Mouse (Mus musculus) myocyte (in vitro differentiated cells): Measurements from ENCODE around the gene Pacsin2.
"Not testable (repeated sequence)": the region's sequence is repeated elsewhere in the genome, so short reads cannot be mapped to it uniquely, and the experiment has no call there.

Experiments
- CEBPB ChIP-seq: IDR thresholded peaks from 2 replicates; pipeline ENCODE4 v1.6.1; 2011; ENCODE audit warnings: mild to moderate bottlenecking, moderate library complexity; ENCODE audit not compliant: poor library complexity, insufficient read depth, severe bottlenecking
- E2F4 ChIP-seq: IDR thresholded peaks from one replicate; pipeline ENCODE4 v1.6.1; 2011; ENCODE audit warnings: mild to moderate bottlenecking, control low read depth, moderate library complexity; ENCODE audit not compliant: insufficient read depth
- MAX ChIP-seq: IDR thresholded peaks from one replicate; pipeline ENCODE4 v1.6.1; 2011; ENCODE audit warnings: low read depth, mild to moderate bottlenecking, control low read depth
- MYOD1 ChIP-seq, 3 experiments: IDR thresholded peaks; one replicate each; pipeline ENCODE4 v1.6.1; 2011; ENCODE audit warnings: control low read depth in 2 of 3, low read depth in 2 of 3, mild to moderate bottlenecking in 2 of 3, moderate library complexity in 1 of 3; ENCODE audit not compliant: insufficient read length in 2 of 3, control insufficient read depth in 1 of 3
- MYOG ChIP-seq, 3 experiments: IDR thresholded peaks; one replicate each; pipeline ENCODE4 v1.6.1; 2011; ENCODE audit warnings: control low read depth in 2 of 3, low read depth in 2 of 3, mild to moderate bottlenecking in 2 of 3; ENCODE audit not compliant: insufficient read length in 2 of 3, control insufficient read depth in 1 of 3, insufficient read depth in 1 of 3
- POLR2A ChIP-seq: IDR thresholded peaks from one replicate; pipeline ENCODE4 v1.6.1; 2011; ENCODE audit warnings: low read depth, mild to moderate bottlenecking, control low read depth, moderate library complexity; ENCODE audit not compliant: insufficient read length
- POLR2AphosphoS2 ChIP-seq: IDR thresholded peaks from one replicate; pipeline ENCODE4 v1.6.1; 2011; ENCODE audit warnings: low read depth, control low read depth; ENCODE audit not compliant: insufficient read length
- REST ChIP-seq: IDR thresholded peaks from one replicate; pipeline ENCODE4 v1.6.1; 2011; ENCODE audit warnings: mild to moderate bottlenecking, control low read depth, moderate library complexity; ENCODE audit not compliant: insufficient read depth, insufficient read length
- TCF12 ChIP-seq: IDR thresholded peaks from one replicate; pipeline ENCODE4 v1.6.1; 2011; ENCODE audit warnings: mild to moderate bottlenecking, control low read depth; ENCODE audit not compliant: poor library complexity, insufficient read depth, severe bottlenecking
- TCF3 ChIP-seq: IDR thresholded peaks from one replicate; pipeline ENCODE4 v1.6.1; 2011; ENCODE audit warnings: low read depth, control low read depth; ENCODE audit not compliant: insufficient read length
- USF1 ChIP-seq: IDR thresholded peaks from one replicate; pipeline ENCODE4 v1.6.1; 2011; ENCODE audit warnings: low read depth, mild to moderate bottlenecking, control low read depth, moderate library complexity

DNA sequence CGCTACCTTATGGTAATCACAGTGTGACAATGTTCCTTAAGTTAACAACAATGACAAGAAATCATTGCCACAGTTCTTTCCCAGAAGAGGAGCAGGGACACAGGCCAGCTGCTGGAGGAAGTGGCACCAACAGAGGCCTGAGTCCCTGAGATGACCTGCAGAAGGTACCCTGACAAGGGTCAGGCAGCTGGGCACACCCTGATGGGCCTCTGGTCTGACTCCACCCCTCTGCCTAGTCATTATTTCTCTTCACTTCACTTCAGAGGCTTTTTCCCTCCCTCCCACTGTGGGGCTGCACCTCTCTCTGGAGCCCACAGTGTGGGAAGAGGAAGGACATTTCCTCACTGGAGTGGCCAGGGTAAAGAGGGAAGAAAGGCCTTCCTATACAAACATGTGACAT is 101.6 kb downstream of the Pacsin2 start:
- TF ChIP-seq TCF12; POLR2A; USF1; TCF3; MYOG (IDR thresholded peaks at IDR 0.05; ENCODE audit: control insufficient read depth in 1 of 3, insufficient read depth in 1 of 3, insufficient read length in 2 of 3, low read depth in 2 of 3); POLR2AphosphoS2; E2F4; MAX; MYOD1 (IDR thresholded peaks at IDR 0.05; ENCODE audit: control insufficient read depth in 1 of 3, insufficient read length in 2 of 3, low read depth in 2 of 3); REST; CEBPB: not testable (repeated sequence)
